Mouse (Mus musculus): ENCODE measurements at regions not wholly inside any gene's neighbourhood (a gene's known extent, or its start where the extent isn't known, plus 50 kb on each side); places are given as distances from the start of the nearest gene placed in this dataset.

DNA sequence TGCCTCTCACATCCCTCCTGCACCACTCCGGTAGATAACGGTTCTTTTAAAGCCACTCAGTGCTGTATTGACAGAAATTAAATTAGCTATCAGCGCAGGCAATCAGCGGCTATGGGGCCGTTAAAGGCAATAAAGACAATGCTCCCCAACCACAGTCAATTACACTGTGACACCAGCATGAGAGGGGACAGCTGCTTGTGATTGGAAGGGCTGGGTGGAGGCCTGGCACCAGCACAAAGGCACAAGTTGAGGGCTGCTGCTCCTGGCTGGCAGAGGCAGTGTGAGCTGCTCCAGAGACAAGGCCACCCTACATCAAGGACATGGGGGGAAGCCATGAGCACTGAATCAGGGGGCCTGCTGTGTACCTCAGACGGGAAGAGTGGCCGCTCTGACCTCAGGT, 420.0 kb downstream of the Vrk1 start:
- ATAC-seq (replicated peaks; ENCODE audit: insufficient number of reproducible peaks, insufficient read depth, low FRiP score, low read depth) = no peak; the same call in 1 of the 2 replicates
- WGBS = 56% methylated on average over 7 of the region's 7 CpGs
- Histone ChIP-seq H3K4me1 (replicated peaks) (no peaks in the 10 kb centered on the region), H3K9me3 (replicated peaks) (no peaks in the 10 kb centered on the region), H3K27me3 (no peaks in the 10 kb centered on the region), H3K36me3 (no peaks in the 10 kb centered on the region), H3K4me3 (no peak overlapping the region), H3K27ac (no peak overlapping the region), H3K9ac (no peak overlapping the region), H3K4me2 (no peak overlapping the region)

DNA sequence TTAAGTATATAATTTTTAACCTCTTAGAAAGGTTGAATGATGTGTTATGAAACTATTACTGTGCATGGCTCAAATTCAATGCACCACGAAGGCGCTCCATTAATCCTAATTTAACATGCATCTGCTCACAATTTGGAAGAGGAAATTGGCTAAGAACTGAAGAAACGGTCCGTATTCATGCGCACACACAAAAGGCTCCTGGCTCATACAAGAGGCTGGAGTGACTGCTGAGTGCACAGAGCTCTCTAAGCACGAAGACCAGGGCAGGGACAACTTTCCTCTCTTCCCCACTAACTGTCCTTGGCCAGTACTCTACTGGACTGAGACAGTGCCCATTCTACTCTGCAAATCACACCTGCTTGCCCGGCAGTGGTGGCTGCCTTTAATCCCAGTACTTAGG, 435.1 kb downstream of the Vrk1 start:
- H3K36me3 ChIP-seq = no peaks in the 10 kb centered on the region
- no peak for ATAC-seq (replicated peaks; ENCODE audit: insufficient number of reproducible peaks, insufficient read depth, low FRiP score, low read depth)
- 80% methylated on average over 7 of the region's 7 CpGs for WGBS

DNA sequence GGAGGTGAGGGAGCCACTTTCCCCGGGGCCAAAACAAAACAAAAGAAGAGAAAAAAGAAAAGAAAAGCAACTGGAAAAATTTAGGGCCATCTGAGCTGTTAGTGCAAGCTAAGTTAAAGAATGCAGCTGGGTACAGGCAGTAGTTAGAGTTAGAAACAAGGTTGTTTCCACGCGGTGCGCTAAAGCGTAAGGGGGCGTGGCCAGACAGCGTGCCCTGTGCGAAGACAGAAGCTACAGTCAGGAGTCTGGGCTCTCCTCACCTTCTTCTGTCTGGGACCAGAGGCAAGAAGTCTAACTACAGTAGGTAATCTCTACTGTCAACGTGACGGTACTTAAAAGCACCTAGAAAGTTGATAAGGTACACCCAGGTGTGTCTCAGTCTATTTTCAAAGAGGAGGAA, 435.9 kb downstream of the Vrk1 start:
- no peaks in the 10 kb centered on the region for H3K36me3 ChIP-seq
- ATAC-seq (replicated peaks; ENCODE audit: insufficient number of reproducible peaks, insufficient read depth, low FRiP score, low read depth) = no peak
- no peak overlapping the region for H3K4me3 ChIP-seq
- H3K9me3 ChIP-seq (replicated peaks) = no peaks in the 10 kb centered on the region
- H3K9ac ChIP-seq = no peak overlapping the region
- H3K4me2 ChIP-seq = no peak overlapping the region
- 54% methylated on average over 10 of the region's 10 CpGs for WGBS
- no peak overlapping the region for H3K27ac ChIP-seq
- no peaks in the 10 kb centered on the region for H3K27me3 ChIP-seq
- H3K4me1 ChIP-seq (replicated peaks) = no peaks in the 10 kb centered on the region

More for the DNA sequence above, 435.1 kb downstream of the Vrk1 start:
- Histone ChIP-seq H3K9ac (no peak overlapping the region), H3K27me3 (no peaks in the 10 kb centered on the region), H3K27ac (no peak overlapping the region), H3K9me3 (replicated peaks) (no peaks in the 10 kb centered on the region), H3K4me1 (replicated peaks) (no peaks in the 10 kb centered on the region), H3K4me3 (no peak overlapping the region), H3K4me2 (no peak overlapping the region)

DNA sequence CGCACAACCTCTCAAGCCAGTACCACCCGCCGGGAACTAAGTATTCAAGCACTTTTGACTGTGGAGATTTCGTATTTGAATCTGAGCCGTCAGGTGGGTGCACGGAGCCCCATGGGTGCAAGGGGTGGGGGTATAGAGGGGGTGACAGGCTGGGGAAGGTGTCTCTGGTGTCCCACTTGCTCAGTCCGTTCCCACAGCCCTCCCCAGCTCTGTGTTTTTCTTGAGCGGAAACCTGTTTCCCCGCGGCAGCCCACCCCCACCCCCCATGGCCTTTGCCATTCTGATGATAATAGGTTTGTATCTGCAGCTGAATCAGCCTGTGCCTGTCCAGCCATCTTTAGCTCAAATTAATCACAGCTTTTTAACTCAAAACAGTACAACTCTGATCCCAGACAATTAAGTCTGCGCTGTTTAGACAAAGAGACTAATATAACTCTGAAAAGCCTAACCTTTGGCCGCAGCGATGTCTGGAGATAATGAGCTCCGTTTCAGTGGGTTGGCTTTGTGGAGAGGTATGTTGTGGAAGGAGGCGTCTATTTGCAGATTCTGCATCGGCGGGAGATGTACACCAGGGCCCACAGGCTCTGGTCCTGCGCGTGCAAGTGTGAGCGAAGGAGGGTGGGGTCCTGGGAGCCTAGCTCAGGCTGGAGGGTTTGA, 437.0 kb downstream of the Vrk1 start:
- Histone ChIP-seq H3K9me3 (replicated peaks) (no peaks in the 10 kb centered on the region), H3K27ac (no peak overlapping the region), H3K4me1 (replicated peaks) (no peaks in the 10 kb centered on the region), H3K36me3 (no peaks in the 10 kb centered on the region), H3K9ac (no peak overlapping the region), H3K4me2 (no peak overlapping the region), H3K4me3 (no peak overlapping the region), H3K27me3 (no peaks in the 10 kb centered on the region)
- ATAC-seq (replicated peaks; ENCODE audit: insufficient number of reproducible peaks, insufficient read depth, low FRiP score, low read depth) = no peak
- WGBS = 73% methylated on average over 20 of the region's 20 CpGs

DNA sequence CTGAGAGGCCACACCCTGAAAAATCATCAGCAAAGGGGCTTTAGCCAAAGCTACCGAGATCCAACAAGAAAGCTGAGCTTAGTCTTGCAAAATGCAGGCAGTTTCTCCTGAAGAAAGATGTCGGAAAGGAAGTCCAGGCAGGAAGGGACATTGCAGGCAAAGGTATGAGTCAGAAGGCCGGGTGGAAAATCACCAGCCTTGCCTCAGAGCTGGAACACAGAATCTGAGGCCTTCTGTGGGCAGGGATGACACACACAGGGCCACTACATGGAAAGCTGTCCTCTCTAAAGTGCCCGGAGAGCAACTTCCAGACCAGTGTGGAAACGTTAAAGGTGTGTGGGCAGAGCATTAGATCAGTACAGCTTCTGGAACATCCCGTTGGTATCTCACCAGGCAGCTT, 438.5 kb downstream of the Vrk1 start:
- Histone ChIP-seq H3K4me3 (no peak overlapping the region), H3K27me3 (no peaks in the 10 kb centered on the region), H3K36me3 (no peaks in the 10 kb centered on the region), H3K27ac (no peak overlapping the region), H3K9me3 (replicated peaks) (no peaks in the 10 kb centered on the region), H3K9ac (no peak overlapping the region), H3K4me2 (no peak overlapping the region), H3K4me1 (replicated peaks) (no peaks in the 10 kb centered on the region)
- ATAC-seq (replicated peaks; ENCODE audit: insufficient number of reproducible peaks, insufficient read depth, low FRiP score, low read depth) = no peak
- 57% methylated on average over 6 of the region's 6 CpGs for WGBS

DNA sequence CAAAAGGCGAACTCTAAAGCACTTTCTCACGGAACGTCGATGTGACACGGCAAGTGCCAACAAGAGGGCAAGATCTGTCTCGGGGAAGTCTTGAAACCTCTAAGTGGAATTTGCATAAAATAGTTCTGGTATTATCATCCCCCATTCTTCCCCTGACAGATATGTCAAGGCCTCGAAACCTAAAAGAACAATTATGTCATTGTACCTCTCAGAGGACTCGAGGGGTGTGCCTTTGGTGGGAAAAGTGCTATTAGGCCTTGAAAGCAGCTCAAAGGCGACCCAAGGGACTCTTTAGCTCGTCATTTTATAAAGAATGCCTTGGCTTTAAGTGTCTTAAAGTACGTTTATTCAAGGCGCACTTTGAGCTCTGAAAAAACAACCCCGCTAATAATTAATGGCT, 443.5 kb downstream of the Vrk1 start:
- Histone ChIP-seq H3K9ac (no peak overlapping the region), H3K27me3 (no peaks in the 10 kb centered on the region), H3K27ac (no peak overlapping the region), H3K4me1 (replicated peaks) (no peaks in the 10 kb centered on the region), H3K9me3 (replicated peaks) (no peaks in the 10 kb centered on the region), H3K36me3 (no peaks in the 10 kb centered on the region), H3K4me2 (no peak overlapping the region), H3K4me3 (no peak overlapping the region)
- no peak for ATAC-seq (replicated peaks; ENCODE audit: insufficient number of reproducible peaks, insufficient read depth, low FRiP score, low read depth)
- 73% methylated on average over 13 of the region's 13 CpGs for WGBS

DNA sequence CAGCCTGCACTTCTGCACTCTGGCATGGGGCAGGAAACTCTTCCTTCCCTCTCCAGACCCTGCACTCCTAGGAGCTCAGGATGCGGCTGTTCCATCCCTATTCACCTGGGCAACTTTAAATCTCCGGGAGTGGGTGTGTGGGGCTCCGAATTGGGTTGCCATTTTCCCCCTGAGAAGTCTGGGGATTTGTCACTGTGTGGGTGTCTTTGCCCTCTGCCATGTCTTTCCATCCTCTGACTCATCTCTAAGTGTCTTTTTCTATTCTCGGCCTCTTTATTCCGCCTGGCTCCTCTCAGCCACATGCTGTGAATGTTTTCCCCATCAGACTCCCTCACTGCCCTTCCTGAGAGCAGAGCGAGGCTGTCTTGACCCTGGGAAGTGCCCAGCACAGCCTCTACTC, 448.2 kb downstream of the Vrk1 start:
- no peaks in the 10 kb centered on the region for H3K27me3 ChIP-seq
- H3K9ac ChIP-seq = no peak overlapping the region
- H3K4me1 ChIP-seq (replicated peaks) = no peaks in the 10 kb centered on the region
- no peak overlapping the region for H3K4me3 ChIP-seq
- WGBS = 38% methylated on average over 6 of the region's 6 CpGs
- no peaks in the 10 kb centered on the region for H3K9me3 ChIP-seq (replicated peaks)
- no peak for ATAC-seq (replicated peaks; ENCODE audit: insufficient number of reproducible peaks, insufficient read depth, low FRiP score, low read depth)
- no peaks in the 10 kb centered on the region for H3K36me3 ChIP-seq
- H3K4me2 ChIP-seq = no peak overlapping the region
- no peak overlapping the region for H3K27ac ChIP-seq

DNA sequence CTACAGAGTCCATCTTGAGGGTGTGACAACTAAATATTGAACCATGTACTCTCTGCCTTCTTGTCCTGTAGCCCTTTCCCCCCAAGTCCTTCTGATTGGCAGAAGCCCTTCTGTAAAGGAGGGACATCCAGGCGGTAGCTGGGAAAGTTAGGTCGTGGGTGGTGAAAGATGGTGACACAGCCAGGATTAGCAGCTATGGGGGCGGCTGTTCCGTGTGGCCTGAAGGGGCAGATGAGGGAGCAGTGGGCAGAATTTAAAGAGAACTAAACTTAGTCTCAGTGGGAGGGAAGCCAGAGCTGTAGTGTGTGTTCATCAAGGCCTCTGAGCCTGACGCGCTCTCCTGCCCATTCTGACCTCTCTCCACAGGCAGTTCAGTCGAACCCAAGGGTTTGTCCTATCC, 450.6 kb downstream of the Vrk1 start:
- H3K4me2 ChIP-seq = no peak overlapping the region
- H3K4me3 ChIP-seq = no peak overlapping the region
- no peak overlapping the region for H3K9ac ChIP-seq
- no peaks in the 10 kb centered on the region for H3K36me3 ChIP-seq
- 73% methylated on average over 7 of the region's 7 CpGs for WGBS
- no peaks in the 10 kb centered on the region for H3K4me1 ChIP-seq (replicated peaks)
- no peak for ATAC-seq (replicated peaks; ENCODE audit: insufficient number of reproducible peaks, insufficient read depth, low FRiP score, low read depth)
- no peak overlapping the region for H3K27ac ChIP-seq
- H3K27me3 ChIP-seq = 0 out of 2 replicates have a peak, but pooled peaks cover 3% of the 10 kb centered on the region
- no peaks in the 10 kb centered on the region for H3K9me3 ChIP-seq (replicated peaks)

DNA sequence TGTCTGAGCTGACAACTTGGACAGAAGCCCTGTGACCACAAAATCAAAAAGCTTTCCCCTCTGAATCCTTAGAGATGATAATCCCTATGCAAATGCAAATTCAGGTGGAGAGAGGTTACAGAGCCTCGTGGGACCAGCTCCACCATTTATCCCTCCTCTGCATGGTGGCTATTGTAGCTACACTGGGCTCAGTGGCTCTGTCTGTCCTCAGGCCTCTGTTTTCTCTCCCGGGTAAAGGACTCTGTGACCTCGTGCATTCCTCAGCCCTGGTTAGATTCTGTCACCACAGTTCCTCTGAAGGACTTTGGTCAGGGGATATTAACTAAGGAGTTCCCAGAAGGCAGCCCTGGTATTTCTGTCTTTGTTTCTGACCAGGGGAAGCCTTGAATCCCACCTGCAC, 452.3 kb downstream of the Vrk1 start:
- Histone ChIP-seq H3K4me3 (no peak overlapping the region), H3K4me2 (no peak overlapping the region), H3K36me3 (no peaks in the 10 kb centered on the region), H3K27me3 (0 out of 2 replicates have a peak, but pooled peaks cover 3% of the 10 kb centered on the region), H3K4me1 (replicated peaks) (no peaks in the 10 kb centered on the region), H3K9ac (no peak overlapping the region), H3K27ac (no peak overlapping the region), H3K9me3 (replicated peaks) (no peaks in the 10 kb centered on the region)
- no peak for ATAC-seq (replicated peaks; ENCODE audit: insufficient number of reproducible peaks, insufficient read depth, low FRiP score, low read depth)
- WGBS = 22% methylated on average over 3 of the region's 3 CpGs

DNA sequence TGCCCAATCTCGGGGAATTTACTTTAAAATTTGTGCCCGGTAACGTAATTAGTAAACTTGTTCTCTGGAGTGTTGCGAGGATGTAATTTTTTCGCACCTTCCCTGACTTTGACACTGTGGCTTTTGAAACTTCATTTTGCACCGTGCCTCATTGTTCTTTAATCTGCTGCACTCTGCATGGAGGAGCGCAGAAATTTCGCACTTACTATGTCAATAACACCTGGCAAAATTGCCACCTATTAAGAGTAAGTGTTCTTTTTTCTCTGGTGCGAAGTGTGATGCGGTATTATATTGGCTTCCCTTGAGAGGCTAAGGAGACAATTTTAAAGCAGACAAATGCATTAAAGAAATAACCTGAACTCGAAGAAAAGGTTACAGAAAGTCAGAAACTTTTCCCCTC, 454.7 kb downstream of the Vrk1 start:
- H3K9ac ChIP-seq = no peak overlapping the region
- H3K4me1 ChIP-seq (replicated peaks) = no peaks in the 10 kb centered on the region
- no peak for ATAC-seq (replicated peaks; ENCODE audit: insufficient number of reproducible peaks, insufficient read depth, low FRiP score, low read depth)
- H3K27me3 ChIP-seq = 0 out of 2 replicates have a peak, but pooled peaks cover 7% of the 10 kb centered on the region
- H3K36me3 ChIP-seq = no peaks in the 10 kb centered on the region
- no peak overlapping the region for H3K4me3 ChIP-seq
- 28% methylated on average over 11 of the region's 11 CpGs for WGBS
- H3K9me3 ChIP-seq (replicated peaks) = no peaks in the 10 kb centered on the region
- no peak overlapping the region for H3K4me2 ChIP-seq
- no peak overlapping the region for H3K27ac ChIP-seq

DNA sequence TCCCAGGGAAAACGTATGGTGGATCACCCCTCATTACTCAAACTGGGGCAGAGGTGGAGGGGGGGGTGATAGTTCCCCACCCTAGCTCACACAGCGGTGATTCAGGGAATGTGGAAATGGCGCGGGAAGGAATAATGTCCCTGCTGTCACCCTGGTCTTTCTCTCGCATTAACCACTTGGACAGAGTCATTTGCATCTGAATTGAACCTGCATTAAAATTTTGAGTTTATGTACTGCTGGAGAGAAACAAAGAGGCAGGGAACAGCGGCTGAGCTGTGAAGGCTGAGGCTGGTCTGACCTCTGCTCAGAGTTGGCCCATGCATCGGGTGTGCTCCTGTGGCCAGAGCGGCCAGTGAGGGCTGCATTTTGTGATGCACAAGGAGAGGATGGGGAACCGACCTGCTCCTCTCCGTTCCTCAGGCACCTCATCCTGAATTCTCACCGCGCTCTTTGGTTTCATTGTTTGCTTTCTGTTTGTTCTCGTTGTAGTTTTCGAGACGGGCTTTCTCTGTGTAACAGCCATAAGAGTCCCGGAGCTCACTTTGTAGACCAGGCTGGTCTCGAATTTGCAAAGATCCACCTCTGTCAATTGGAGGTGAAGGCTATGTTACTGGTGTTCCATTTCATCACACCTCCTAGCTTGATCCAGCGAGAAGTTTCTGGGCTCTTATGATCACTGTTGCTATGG, 458.3 kb downstream of the Vrk1 start:
- no peak overlapping the region for H3K4me2 ChIP-seq
- H3K36me3 ChIP-seq = no peaks in the 10 kb centered on the region
- H3K9ac ChIP-seq = no peak overlapping the region
- H3K9me3 ChIP-seq (replicated peaks) = no peaks in the 10 kb centered on the region
- H3K4me1 ChIP-seq (replicated peaks) = no peaks in the 10 kb centered on the region
- WGBS = 68% methylated on average over 18 of the region's 18 CpGs
- no peak overlapping the region for H3K4me3 ChIP-seq
- no peak for ATAC-seq (replicated peaks; ENCODE audit: insufficient number of reproducible peaks, insufficient read depth, low FRiP score, low read depth)
- no peak overlapping the region for H3K27ac ChIP-seq
- peaks cover 7% of the 10 kb centered on the region; the same call in 1 of the 2 replicates for H3K27me3 ChIP-seq
